Comparison of ENCODE assay signal across 25 mouse cellular contexts in the genomic region with DNA sequence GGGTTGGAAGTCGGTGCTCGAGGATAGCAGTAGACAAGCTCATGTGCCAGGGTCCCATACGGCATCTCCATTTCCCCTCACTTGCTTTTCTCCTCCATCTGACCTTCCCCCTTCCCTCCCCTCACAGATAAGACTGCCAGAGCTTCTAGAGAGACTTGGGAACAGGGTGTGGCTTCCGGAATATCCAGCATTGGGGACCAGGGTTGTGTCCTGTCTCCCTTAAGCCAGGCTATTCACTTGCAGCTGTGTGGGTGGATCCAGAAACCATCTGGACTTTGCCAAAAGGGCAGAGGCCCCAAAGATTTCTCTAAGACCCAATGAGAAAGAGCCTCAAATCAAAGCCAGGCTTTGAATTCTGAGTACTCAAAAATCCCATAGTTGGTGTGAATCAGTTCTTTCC. TPM values are rescaled to one million over a fixed set of nuclear protein-coding genes. Genes with fewer than 3 reads are reported as not detected.
A peak's percentile ranks its signal among the peaks of the same experiment; 100 is the strongest.
DNase-seq lines count a peak whose midpoint lies in the region; ATAC-seq and TF ChIP-seq lines count a peak whose summit lies in the region.
"Had no signal": no experiment of that assay in that cellular context is flagged by ENCODE, and none has a peak within 500 bp of the region (broad histone marks: within the 10 kb centered on the region; RNA-seq: fewer than 3 reads in every experiment).

No protein-coding gene starts in this region.

- H3K27me3 ChIP-seq in heart, embryonic 12.5 days (replicated peaks): no peaks in the 10 kb centered on the region
- peaks cover 16% of the 10 kb centered on the region; the same call in 1 of the 2 replicates for H3K27me3 ChIP-seq in forebrain, embryonic 12.5 days
- H3K27me3 ChIP-seq: embryonic facial prominence, embryonic 12.5 days; forebrain, embryonic 15.5 days had no signal

- peak overlapping the region; percentile 64 for H3K27ac ChIP-seq in gastrocnemius, adult 2 months
- H3K27ac ChIP-seq in heart, embryonic 12.5 days (ENCODE audit: poor library complexity, severe bottlenecking): no peak overlapping the region
- no peak overlapping the region for H3K27ac ChIP-seq in forebrain, embryonic 12.5 days
- H3K27ac ChIP-seq: embryonic facial prominence, embryonic 12.5 days; forebrain, embryonic 15.5 days; hindbrain, embryonic 14.5 days; left cerebral cortex, adult 2 months; limb, embryonic 12.5 days; liver, embryonic 15.5 days had no signal

- intact Hi-C loops in gastrocnemius, adult 2 months (cut with DNase I): no loop called here
- intact Hi-C loops in heart, postnatal 25 days (cut with DNase I): no loop called here

- TF ChIP-seq CTCF in gastrocnemius, adult 2 months (IDR thresholded peaks at IDR 0.05): no peak

- peaks cover 51% of the 10 kb centered on the region for H3K4me1 ChIP-seq in heart, embryonic 12.5 days (replicated peaks)
- peaks cover 8% of the 10 kb centered on the region for H3K4me1 ChIP-seq in forebrain, embryonic 12.5 days

- no peak overlapping the region for H3K4me2 ChIP-seq in heart, embryonic 12.5 days
- H3K4me2 ChIP-seq in forebrain, embryonic 12.5 days: no peak overlapping the region
- H3K4me2 ChIP-seq: embryonic facial prominence, embryonic 12.5 days; forebrain, embryonic 15.5 days; hindbrain, embryonic 14.5 days; limb, embryonic 12.5 days; liver, embryonic 15.5 days; lung, embryonic 14.5 days had no signal

- DNase-seq in gastrocnemius, adult 2 months: peak; percentile 46
- no peak for DNase-seq in gastrocnemius, postnatal 10 days
- DNase-seq in heart, adult 9 months (ENCODE audit: low spot score in 2 of 2): peak; percentile 64
- peak; percentile 29 for DNase-seq in heart, postnatal 25 days (ENCODE audit: low spot score)
- no peak for DNase-seq in layer of hippocampus, adult 9-10 months (ENCODE audit: low spot score)
- DNase-seq: cerebellum, adult 11 months; cerebellum, adult 9-10 months; cerebellum, postnatal 36 days; gastrocnemius, postnatal 36 days; kidney, adult 11 months; kidney, postnatal 14 days; lung, embryonic 14.5 days; lung, postnatal 14 days; midbrain, embryonic 14.5 days; thymus, postnatal 14 days had no signal

- no peaks in the 10 kb centered on the region for H3K36me3 ChIP-seq in heart, embryonic 12.5 days
- H3K36me3 ChIP-seq in forebrain, embryonic 12.5 days (replicated peaks): no peaks in the 10 kb centered on the region
- H3K36me3 ChIP-seq: embryonic facial prominence, embryonic 12.5 days; forebrain, embryonic 15.5 days; limb, embryonic 12.5 days; liver, embryonic 15.5 days had no signal

- no peak for ATAC-seq in heart, embryonic 12.5 days (ENCODE audit: insufficient number of reproducible peaks, low FRiP score)
- no peak for ATAC-seq in forebrain, embryonic 12.5 days (ENCODE audit: low FRiP score)
- ATAC-seq: forebrain, embryonic 15.5 days; inflammation-experienced regulatory T-cells, adult 6 months had no signal

- no peak overlapping the region for H3K9ac ChIP-seq in heart, embryonic 12.5 days
- H3K9ac ChIP-seq in forebrain, embryonic 12.5 days: no peak overlapping the region
- H3K9ac ChIP-seq: embryonic facial prominence, embryonic 12.5 days; forebrain, embryonic 15.5 days; hindbrain, embryonic 14.5 days; limb, embryonic 12.5 days; liver, embryonic 15.5 days; lung, embryonic 14.5 days had no signal

- 52% methylated on average over 4 of the region's 4 CpGs for WGBS in heart, embryonic 12.5 days
- 86% methylated on average over 4 of the region's 4 CpGs for WGBS in forebrain, embryonic 12.5 days

- H3K4me3 ChIP-seq in gastrocnemius, adult 2 months: no peak overlapping the region
- no peak overlapping the region for H3K4me3 ChIP-seq in heart, embryonic 12.5 days
- H3K4me3 ChIP-seq in forebrain, embryonic 12.5 days (replicated peaks): no peak overlapping the region
- H3K4me3 ChIP-seq: embryonic facial prominence, embryonic 12.5 days; forebrain, embryonic 15.5 days; left cerebral cortex, adult 2 months; limb, embryonic 12.5 days; liver, embryonic 15.5 days had no signal

- no peaks in the 10 kb centered on the region for H3K9me3 ChIP-seq in heart, embryonic 12.5 days (replicated peaks)
- no peaks in the 10 kb centered on the region for H3K9me3 ChIP-seq in forebrain, embryonic 12.5 days
- H3K9me3 ChIP-seq: embryonic facial prominence, embryonic 12.5 days; forebrain, embryonic 15.5 days; limb, embryonic 12.5 days; liver, embryonic 15.5 days had no signal

RNA-seq across cellular contexts. Expression of gene Wnt11, which starts 45.8 kb away (rescaled TPM):
- total RNA-seq in gastrocnemius, adult 2 months (2021): 1 to 10 TPM; 5.3 to 8.3 TPM
- total RNA-seq in gastrocnemius, postnatal 10 days (2021): 10 to 100 TPM; 10.5 to 12.8 TPM
- 26.3 and 31.0 TPM in 2 replicates for polyA plus RNA-seq in heart, embryonic 12.5 days (2016; fragmentation: Nextera tagmentation; extraction: Ambion mirVana)
- 1 to 10 TPM; 4.1 to 4.6 TPM for total RNA-seq in heart, postnatal 25 days (2021)
- polyA plus RNA-seq in forebrain, embryonic 12.5 days (2016; fragmentation: Nextera tagmentation; extraction: Ambion mirVana): 1.7 and 2.6 TPM in 2 replicates
- total RNA-seq: hematopoietic stem cell, adult 5-6 weeks had no signal
- polyA plus RNA-seq: inflammation-experienced regulatory T-cells, adult 6 months had no signal

Comparison
In these comparisons a context has a peak if more than half of its experiments do, and no peak if none do; other contexts are left out.
1. DNase-seq: peak in gastrocnemius, adult 2 months (single experiment), heart, adult 9 months (2 of 2) and heart, postnatal 25 days (single experiment); none in gastrocnemius, postnatal 10 days (single experiment) and layer of hippocampus, adult 9-10 months (single experiment).